Mouse (Mus musculus): ENCODE results near the gene Copz2. TPM values are rescaled to one million over a fixed set of nuclear protein-coding genes. Genes with fewer than 3 reads are reported as not detected.

Gene Copz2
- total and polyA plus RNA-seq, 3 experiments, result 0.52 to 9.0 (median 3.1) TPM

- Histone ChIP-seq H3K9me3 (replicated peaks) (no peaks in the 10 kb centered on the region), H3K4me1 (ENCODE audit: insufficient read depth, low read depth, low read length) (peaks cover 47% of the 10 kb centered on the region), H3K36me3 (replicated peaks) (peaks cover 26% of the 10 kb centered on the region), H3K27me3 (ENCODE audit: insufficient read depth, low read length) (peaks cover 6% of the 10 kb centered on the region), H3K4me3 (ENCODE audit: low read depth, low read length) (peak overlapping the region; percentile 88)
- TF ChIP-seq TAL1 (conservative IDR thresholded peaks at IDR 0.05; ENCODE audit: low read depth, low read length) (no peak), GATA1 (IDR thresholded peaks at IDR 0.05; ENCODE audit: borderline replicate concordance, low read length) (no peak), POLR2AphosphoS5 (IDR thresholded peaks at IDR 0.05; ENCODE audit: insufficient replicate concordance, low read depth, low read length) (no peak), GATA2 (IDR thresholded peaks at IDR 0.05; ENCODE audit: borderline replicate concordance, low read depth, low read length) (no peak), CTCF (IDR thresholded peaks at IDR 0.05; ENCODE audit: low read depth, low read length) (no peak)
- ATAC-seq (ENCODE audit: extremely low read depth, insufficient number of reproducible peaks, low FRiP score, poor library complexity, severe bottlenecking) (no peak), DNase-seq (ENCODE audit: low spot score) (no peak)
These were observed 19.0 kb upstream of the Copz2 start for GRCm38 (mm10) chr11:96830539-96831216.

GRCm38 (mm10) chr11:96831516-96831915 lies 18.2 kb upstream of the Copz2 start:
- peaks cover 38% of the 10 kb centered on the region for H3K4me1 ChIP-seq (ENCODE audit: insufficient read depth, low read depth, low read length)
- H3K36me3 ChIP-seq (replicated peaks), result peaks cover 18% of the 10 kb centered on the region
- no peak overlapping the region for H3K4me3 ChIP-seq (ENCODE audit: low read depth, low read length)
- DNase-seq (ENCODE audit: low spot score) (no peak), ATAC-seq (ENCODE audit: extremely low read depth, insufficient number of reproducible peaks, low FRiP score, poor library complexity, severe bottlenecking) (no peak)
- H3K27me3 ChIP-seq (ENCODE audit: insufficient read depth, low read length), result peaks cover 6% of the 10 kb centered on the region
- H3K9me3 ChIP-seq (replicated peaks), result no peaks in the 10 kb centered on the region
- no peak for TF ChIP-seq CTCF (IDR thresholded peaks at IDR 0.05; ENCODE audit: low read depth, low read length)
- no peak for TF ChIP-seq TAL1 (conservative IDR thresholded peaks at IDR 0.05; ENCODE audit: low read depth, low read length)

GRCm38 (mm10) chr11:96832541-96832940 lies 17.1 kb upstream of the Copz2 start:
- peaks cover 12% of the 10 kb centered on the region for H3K27me3 ChIP-seq (ENCODE audit: insufficient read depth, low read length)
- TF ChIP-seq CTCF (IDR thresholded peaks at IDR 0.05; ENCODE audit: low read depth, low read length) (no peak), POLR2AphosphoS5 (IDR thresholded peaks at IDR 0.05; ENCODE audit: insufficient replicate concordance, low read depth, low read length) (no peak), TAL1 (conservative IDR thresholded peaks at IDR 0.05; ENCODE audit: low read depth, low read length) (no peak), GATA2 (IDR thresholded peaks at IDR 0.05; ENCODE audit: borderline replicate concordance, low read depth, low read length) (no peak), GATA1 (IDR thresholded peaks at IDR 0.05; ENCODE audit: borderline replicate concordance, low read length) (no peak)
- DNase-seq (ENCODE audit: low spot score) (no peak), ATAC-seq (ENCODE audit: extremely low read depth, insufficient number of reproducible peaks, low FRiP score, poor library complexity, severe bottlenecking) (no peak)
- H3K4me3 ChIP-seq (ENCODE audit: low read depth, low read length), result no peak overlapping the region
- H3K9me3 ChIP-seq (replicated peaks), result no peaks in the 10 kb centered on the region
- H3K36me3 ChIP-seq (replicated peaks), result peaks cover 7% of the 10 kb centered on the region
- H3K4me1 ChIP-seq (ENCODE audit: insufficient read depth, low read depth, low read length), result peaks cover 31% of the 10 kb centered on the region

GRCm38 (mm10) chr11:96832973-96833372 lies 16.7 kb upstream of the Copz2 start:
- no peak for TF ChIP-seq GATA2 (IDR thresholded peaks at IDR 0.05; ENCODE audit: borderline replicate concordance, low read depth, low read length)
- ATAC-seq (ENCODE audit: extremely low read depth, insufficient number of reproducible peaks, low FRiP score, poor library complexity, severe bottlenecking) (no peak), DNase-seq (ENCODE audit: low spot score) (no peak)
- no peaks in the 10 kb centered on the region for H3K9me3 ChIP-seq (replicated peaks)
- H3K27me3 ChIP-seq (ENCODE audit: insufficient read depth, low read length), result peaks cover 16% of the 10 kb centered on the region
- no peak overlapping the region for H3K4me3 ChIP-seq (ENCODE audit: low read depth, low read length)
- peaks cover 27% of the 10 kb centered on the region for H3K4me1 ChIP-seq (ENCODE audit: insufficient read depth, low read depth, low read length)
- peaks cover 3% of the 10 kb centered on the region for H3K36me3 ChIP-seq (replicated peaks)

- peaks cover 24% of the 10 kb centered on the region for H3K27me3 ChIP-seq (ENCODE audit: insufficient read depth, low read length)
- TF ChIP-seq GATA2 (IDR thresholded peaks at IDR 0.05; ENCODE audit: borderline replicate concordance, low read depth, low read length), result no peak
- TF ChIP-seq CTCF (IDR thresholded peaks at IDR 0.05; ENCODE audit: low read depth, low read length), result no peak
- TF ChIP-seq POLR2AphosphoS5 (IDR thresholded peaks at IDR 0.05; ENCODE audit: insufficient replicate concordance, low read depth, low read length), result no peak
- TF ChIP-seq GATA1 (IDR thresholded peaks at IDR 0.05; ENCODE audit: borderline replicate concordance, low read length), result no peak
- TF ChIP-seq TAL1 (conservative IDR thresholded peaks at IDR 0.05; ENCODE audit: low read depth, low read length), result no peak
- no peak overlapping the region for H3K4me3 ChIP-seq (ENCODE audit: low read depth, low read length)
- no peaks in the 10 kb centered on the region for H3K36me3 ChIP-seq (replicated peaks)
- no peaks in the 10 kb centered on the region for H3K9me3 ChIP-seq (replicated peaks)
- ATAC-seq (ENCODE audit: extremely low read depth, insufficient number of reproducible peaks, low FRiP score, poor library complexity, severe bottlenecking), result no peak
- no peak for DNase-seq (ENCODE audit: low spot score)
- H3K4me1 ChIP-seq (ENCODE audit: insufficient read depth, low read depth, low read length), result peaks cover 16% of the 10 kb centered on the region
These were observed 15.5 kb upstream of the Copz2 start for GRCm38 (mm10) chr11:96834127-96834526.

GRCm38 (mm10) chr11:96837298-96837697 lies 12.4 kb upstream of the Copz2 start:
- no peak overlapping the region for H3K4me3 ChIP-seq (ENCODE audit: low read depth, low read length)
- H3K27me3 ChIP-seq (ENCODE audit: insufficient read depth, low read length), result peaks cover 43% of the 10 kb centered on the region
- no peak for ATAC-seq (ENCODE audit: extremely low read depth, insufficient number of reproducible peaks, low FRiP score, poor library complexity, severe bottlenecking)
- no peaks in the 10 kb centered on the region for H3K9me3 ChIP-seq (replicated peaks)
- peaks cover 3% of the 10 kb centered on the region; the same call in 1 of the 2 replicates for H3K4me1 ChIP-seq (ENCODE audit: insufficient read depth, low read depth, low read length)
- DNase-seq (ENCODE audit: low spot score), result no peak
- no peak for TF ChIP-seq CTCF (IDR thresholded peaks at IDR 0.05; ENCODE audit: low read depth, low read length)
- no peak for TF ChIP-seq POLR2AphosphoS5 (IDR thresholded peaks at IDR 0.05; ENCODE audit: insufficient replicate concordance, low read depth, low read length)
- TF ChIP-seq GATA1 (IDR thresholded peaks at IDR 0.05; ENCODE audit: borderline replicate concordance, low read length), result no peak
- no peak for TF ChIP-seq GATA2 (IDR thresholded peaks at IDR 0.05; ENCODE audit: borderline replicate concordance, low read depth, low read length)
- TF ChIP-seq TAL1 (conservative IDR thresholded peaks at IDR 0.05; ENCODE audit: low read depth, low read length), result no peak
- no peaks in the 10 kb centered on the region for H3K36me3 ChIP-seq (replicated peaks)
